Mouse (Mus musculus): ENCODE data around the gene Vhl.

DNA sequence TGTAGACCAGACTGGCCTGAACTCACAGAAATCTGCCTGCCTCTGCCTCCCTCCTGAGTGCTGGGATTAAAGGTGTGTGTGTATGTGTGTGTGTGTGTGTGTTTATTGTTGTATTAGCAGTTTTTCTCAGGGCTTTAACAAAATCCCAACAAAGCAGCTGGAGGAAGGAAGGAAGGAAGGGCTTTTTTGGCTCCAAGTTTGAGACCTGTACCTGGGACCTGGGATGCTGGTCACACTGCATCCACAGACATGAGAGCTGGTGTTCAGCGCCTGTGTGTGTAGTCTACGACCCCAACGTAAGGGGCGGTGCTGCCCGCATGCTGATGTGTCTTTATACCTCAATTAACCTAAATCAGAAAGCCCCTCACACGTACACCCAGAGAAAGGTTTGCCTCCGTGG, 29.8 kb downstream of the Vhl start:
- TF ChIP-seq CTCF (IDR thresholded peaks at IDR 0.05; ENCODE audit: control insufficient read depth, insufficient read depth, insufficient read length) (no peak), MAX (IDR thresholded peaks at IDR 0.05) (no peak), USF1 (IDR thresholded peaks at IDR 0.05; ENCODE audit: low read depth) (no peak), MYOG (IDR thresholded peaks at IDR 0.05; ENCODE audit: control insufficient read depth, extremely low read depth, insufficient read length) (no peak), CEBPB (IDR thresholded peaks at IDR 0.05; ENCODE audit: low read depth) (no peak)
